Mouse (Mus musculus) ES-CJ7 (cell line): ENCODE measurements around the gene Smg8.
A peak's percentile ranks its signal among the peaks of the same experiment; 100 is the strongest.
"Not testable (repeated sequence)": the region's sequence is repeated elsewhere in the genome, so short reads cannot be mapped to it uniquely, and the experiment has no call there.

Experiments
- DNase-seq: peaks from one replicate; pipeline ENCODE4 v3.0.0; 2011; ENCODE audit warnings: low read depth, low spot score

Smg8 gene

DNA sequence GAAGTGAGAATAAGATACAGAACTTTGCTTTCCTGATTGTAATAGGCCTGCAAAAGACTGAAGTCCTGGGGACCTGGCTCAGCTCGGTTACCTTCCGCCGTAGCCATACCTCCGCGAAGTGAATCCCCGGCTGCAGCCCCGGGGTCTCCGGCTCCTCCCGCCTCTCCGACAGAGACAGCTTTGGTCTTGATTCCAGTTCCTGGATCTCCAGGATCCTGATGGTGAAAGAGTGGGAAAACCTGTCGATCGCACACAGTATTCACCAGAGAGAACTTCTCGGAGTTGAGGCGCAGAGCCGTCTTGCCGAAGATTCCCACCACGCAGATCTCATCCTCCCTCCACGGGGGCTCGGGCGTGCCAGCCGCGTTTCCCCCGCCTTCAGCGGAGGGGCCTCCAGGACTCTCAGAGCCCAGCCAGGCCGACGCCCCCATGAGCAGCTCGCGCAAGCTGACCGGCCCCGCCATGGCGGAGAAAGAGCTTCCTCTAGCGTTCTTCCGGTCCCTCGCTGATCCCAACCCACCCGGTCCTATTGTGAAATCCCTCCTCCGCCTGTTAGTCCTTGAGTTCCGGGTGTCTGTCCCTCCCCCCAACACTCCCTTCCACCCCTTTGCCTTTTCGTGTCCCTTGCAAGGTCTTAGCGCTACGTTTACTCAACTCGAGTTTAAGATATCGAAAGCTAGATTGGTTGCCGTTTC is at the start of gene Smg8:
Gene Smg8 (minus strand): TSS at position 485 of the 695 bp plus-strand sequence.
- peak; percentile 92 for DNase-seq

DNA sequence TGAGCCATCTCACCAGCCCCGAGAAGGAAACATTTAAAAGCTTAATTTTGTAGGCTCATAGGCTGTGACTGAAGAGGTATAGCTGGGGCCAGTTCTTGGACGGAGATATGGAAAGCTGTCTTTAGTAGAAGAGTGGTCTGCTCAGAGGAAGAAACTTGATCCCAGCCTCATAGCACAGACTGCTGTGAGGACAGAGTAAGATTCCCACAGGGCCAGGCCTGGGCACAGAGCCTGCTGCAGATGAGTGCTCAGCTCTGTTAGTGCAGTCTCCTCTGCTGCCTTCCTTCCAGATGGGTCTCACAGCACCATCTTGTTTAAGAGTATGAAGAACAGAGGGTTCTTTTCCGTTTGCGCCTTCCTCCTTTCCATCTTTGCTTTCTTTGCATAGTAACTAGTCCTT is 49.7 kb upstream of the Smg8 start:
- no peak for DNase-seq

DNA sequence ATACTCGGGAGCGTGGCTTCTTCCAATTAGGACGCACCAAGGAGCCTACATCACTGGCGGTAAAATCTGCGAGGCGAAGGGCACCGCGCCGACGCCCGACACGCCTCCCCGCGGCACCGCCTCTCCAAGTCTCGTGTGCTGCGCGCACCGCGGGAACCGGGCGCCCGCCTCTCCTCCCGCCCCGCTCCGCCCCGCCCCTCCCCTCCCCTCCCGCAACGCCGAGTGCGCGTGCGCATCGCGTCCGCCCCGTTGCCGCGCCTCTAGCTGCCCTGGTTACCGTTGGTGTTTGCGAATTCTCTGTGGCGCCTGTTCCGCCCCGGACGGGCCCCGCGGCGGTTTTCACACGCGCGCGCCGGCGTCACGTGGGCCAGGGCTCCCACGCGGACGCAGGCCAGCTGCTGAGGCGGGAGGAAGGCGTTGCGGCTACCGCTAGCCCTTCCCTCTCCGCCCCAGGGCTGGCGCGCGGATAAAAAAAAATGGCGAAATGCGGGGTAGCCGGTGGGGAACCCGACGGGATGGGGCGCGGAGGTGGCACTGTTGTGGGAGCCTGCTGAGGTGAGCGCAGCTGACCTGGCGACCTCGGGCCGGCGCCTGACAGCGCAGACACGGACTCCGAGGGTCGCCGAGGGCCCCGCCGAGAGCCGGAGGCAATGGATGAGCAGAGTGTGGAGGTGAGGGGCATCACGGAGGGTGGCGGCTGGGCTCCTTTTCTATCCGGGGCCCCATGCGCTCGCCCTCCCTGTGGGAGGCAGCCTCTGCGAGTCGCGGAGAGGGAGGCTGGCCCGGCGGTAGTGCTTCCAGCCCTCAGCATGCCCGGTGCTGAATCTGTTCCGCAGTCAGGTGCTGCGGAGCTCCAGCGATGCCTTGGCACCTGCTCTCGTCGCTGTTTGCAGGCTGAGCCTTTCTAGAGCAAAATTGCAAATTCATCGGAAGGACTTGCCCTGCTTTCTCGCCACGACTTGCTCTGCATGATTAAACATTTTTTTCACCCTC is 40.5 kb upstream of the Smg8 start, which contains the start of gene Trim37:
Gene Trim37 (plus strand): TSS at position 254 of the 993 bp plus-strand sequence.
- peak; percentile 93 for DNase-seq

DNA sequence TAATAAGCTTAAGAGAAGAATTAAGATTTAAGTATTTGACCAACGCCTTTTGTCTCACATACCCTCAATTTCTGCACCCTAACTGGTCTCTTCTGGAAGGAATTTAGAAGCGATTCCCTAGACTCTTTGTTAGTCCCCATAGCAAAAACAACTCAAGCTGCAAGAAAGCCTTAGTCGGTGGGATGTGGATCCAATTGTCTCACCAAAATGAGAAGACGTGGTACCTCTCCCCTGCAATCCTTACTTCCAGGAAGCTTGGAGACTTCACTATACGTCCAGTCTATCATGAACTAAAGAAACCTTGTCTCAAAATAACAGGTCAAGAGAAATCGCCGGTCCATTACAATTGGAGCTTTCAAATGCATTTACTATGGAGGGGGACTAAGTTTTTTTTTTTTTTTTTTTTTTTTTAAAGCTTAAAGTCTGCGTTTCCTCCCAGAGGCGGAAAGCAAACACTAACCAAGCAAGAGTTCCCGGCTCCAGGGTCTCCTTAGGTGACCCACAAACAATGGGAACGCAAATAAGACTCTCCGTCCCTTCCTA is 39.8 kb upstream of the Smg8 start:
- DNase-seq: peak; percentile 28

DNA sequence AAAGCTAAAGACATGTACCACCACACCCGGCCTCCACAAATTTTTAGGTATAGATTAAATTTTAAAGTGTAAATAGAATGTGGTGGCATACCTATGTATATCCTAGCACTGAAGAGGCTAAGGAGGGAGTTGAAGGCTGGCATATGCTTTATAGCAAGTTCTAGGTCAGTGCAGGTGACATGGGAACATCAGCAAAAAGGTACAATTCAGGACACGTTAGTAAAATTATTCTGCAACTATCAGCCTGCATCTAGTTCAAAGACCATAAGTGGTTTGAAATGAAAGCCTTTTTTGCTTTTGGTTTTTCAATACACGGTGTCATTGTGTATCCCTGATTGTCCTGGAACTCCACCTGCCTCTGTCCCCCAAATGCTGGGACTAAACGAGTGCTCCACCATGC is 39.0 kb upstream of the Smg8 start:
- no peak for DNase-seq

DNA sequence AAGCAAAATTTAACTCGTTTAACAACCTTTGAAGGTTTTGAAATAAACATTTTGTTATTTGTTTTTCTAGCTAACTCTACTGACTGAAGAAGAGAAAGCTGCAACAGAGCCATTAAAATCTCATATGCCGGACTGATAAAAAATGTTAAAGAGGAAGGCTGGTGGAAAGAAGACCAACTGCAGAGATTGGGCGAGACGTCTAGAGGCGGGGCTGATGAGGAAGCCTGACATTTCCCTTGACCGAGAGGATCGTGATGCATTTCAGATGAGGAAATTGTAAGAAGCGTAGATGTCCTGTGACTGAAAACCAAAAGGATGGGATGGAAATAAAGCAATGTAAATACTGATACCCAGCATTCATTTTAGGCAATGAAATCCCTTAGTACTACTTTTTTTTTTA is 35.3 kb upstream of the Smg8 start:
- no peak for DNase-seq

DNA sequence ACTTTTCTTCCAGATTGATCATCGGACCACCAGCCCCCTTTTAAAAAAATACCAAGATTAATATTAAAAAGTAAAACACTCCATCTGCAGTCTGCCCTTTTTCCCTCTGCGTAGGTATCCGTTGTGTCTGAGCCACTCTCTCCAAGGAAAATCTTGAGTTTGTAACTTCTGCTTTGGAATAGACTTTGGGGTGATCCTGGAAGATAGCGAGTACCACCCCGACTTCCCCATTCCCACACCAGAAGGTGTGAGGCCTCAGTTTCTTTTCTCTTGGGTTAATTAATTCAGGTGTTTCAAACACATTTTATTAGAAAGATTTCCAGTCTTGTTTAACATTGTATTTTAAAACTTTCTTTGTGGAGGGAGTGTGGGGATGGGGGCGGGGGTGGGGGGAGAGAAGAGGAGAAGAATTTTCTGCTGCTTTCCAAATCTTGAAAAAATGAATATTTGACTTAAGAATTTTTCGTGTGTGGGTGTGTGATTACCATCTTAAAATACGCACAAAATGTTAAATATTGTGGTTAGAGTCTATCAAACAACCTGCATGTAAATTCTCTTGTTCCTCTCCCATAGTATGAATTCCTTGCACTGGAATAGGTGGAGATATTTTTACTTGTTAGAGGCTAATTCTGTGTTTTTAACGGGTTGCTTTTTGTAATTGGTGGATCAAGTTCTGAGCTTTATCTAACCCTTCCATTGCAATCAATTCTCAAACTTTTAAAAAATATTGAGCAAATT is 23.8 kb upstream of the Smg8 start:
- DNase-seq: no peak

DNA sequence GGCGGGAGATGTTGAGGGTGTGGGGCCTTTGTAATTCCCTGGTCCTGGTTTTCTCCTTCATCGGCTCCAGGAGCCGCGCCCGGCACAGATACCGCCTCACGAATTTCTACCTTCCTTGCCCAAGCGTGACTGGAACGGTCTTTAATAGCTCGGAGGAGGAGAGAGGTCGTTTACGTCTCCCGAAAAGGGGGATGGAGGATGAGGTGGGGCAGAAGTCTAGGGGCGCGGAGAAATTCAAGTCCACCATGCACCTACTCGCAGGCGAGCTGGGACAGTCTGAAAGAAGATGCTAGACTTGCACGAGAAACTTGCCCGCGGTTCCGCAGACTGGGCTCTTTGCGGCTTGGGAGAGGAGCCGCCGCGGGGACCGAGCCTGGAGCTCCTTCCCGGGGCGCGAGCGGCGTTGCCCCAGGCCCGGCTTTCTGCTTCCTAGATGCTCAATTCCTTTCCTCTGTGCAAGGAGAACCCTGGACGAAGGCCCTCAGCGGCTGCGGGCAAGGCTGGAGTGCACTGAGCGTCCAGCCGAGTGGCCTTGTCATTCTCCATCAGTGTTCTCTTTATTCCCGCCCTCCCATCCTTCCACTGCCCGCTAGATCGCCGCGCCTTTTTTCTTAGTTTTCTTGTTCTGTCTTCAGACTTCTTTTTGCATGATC is 23.1 kb upstream of the Smg8 start:
- peak; percentile 14 for DNase-seq

DNA sequence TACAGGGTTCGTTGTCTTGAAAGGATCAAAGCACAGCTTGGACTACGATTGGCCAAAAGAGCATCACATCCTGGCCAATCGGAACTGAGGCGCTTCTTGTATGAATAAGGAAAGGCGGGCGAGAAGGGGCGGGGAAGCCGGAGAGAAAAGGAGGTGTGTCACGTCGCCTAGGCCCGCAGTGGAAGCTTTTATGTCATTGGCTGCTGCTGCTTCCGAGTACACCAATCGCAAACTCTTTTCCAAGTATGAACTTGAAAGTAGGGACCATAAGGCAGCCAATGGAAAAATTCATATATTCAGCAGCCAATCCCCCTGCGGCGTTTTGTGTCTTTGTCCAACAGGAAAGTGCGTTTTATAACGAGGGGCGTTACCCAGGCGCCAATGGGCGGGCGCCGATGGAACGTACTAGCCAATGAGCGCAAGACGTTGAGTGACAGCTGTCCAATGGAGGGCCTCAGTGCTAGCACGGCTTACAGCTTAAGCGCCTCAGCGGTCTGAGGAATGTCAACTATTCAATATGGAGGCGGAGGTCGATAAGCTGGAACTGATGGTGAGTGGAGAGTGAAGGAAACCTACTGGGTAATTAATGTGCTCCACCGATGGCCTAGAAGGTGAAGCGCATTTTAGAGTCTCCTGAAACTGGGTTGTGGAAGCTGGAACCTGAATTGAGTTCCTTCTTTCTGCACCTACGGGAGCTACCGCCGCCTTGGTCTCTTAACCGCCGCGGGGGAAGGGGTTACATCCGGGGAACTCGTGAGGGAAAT is 22.4 kb upstream of the Smg8 start, which contains the start of gene Ska2:
Gene Ska2 (plus strand): TSS at position 480 of the 764 bp plus-strand sequence.
- DNase-seq: peak; percentile 100

DNA sequence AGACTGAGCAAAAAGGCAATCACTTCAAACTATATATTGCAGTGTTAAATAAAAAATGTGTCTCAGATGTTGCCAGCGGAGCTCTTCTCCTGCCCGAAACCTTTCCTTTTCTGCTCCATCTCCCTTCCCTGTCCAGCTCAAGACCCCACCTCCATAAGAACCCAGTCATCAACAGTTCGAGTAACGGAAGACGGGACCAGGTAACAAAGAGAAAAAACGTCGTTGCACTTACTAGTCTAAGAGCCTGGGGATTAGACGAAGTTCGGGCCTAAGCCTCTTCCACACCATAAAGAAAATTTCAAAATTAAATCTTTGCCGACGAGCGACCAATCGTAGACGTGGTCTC is 21.8 kb upstream of the Smg8 start, which contains the start of gene Prr11:
Gene Prr11 (minus strand): TSS at position 300 of the 346 bp plus-strand sequence.
- DNase-seq: no peak

DNA sequence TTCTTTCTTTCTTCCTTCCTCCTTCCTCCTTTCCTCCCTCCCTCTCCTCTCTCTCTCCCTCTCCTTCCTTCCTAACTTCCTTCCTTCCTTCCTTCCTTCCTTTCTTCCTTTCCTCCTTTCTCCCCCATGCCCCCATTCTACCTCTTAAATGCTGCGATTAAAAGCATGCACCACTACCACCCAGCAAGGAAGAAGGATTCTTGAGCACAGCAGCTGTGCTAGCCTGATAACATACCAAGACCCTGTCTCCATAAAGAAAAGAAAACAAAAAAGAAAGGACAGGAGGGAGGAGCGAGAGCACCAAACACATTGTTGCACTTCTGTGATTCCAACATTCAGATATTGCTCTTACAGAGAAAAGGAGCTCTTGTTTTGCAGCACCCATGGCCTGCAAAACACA is 568 bp upstream of the Smg8 start:
- DNase-seq: no peak

DNA sequence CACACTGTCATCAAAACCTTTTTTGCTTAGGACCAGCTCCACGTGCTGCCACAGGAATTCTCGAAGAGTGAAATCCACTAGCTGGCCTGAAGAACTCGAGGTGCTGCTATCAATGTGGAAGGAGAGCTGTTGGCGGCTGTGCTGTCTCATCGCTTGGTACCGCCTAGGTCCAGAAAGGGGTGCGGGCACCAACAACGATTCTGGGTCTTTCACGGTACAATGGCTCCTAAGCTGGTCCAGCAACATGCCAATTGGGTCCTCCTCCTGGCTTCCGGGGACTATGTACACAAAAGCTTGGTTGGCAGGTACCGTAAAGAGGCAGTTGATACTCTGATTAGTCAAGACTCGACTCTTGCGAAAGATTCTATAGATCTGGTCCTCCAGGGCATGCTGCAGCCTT is 1.1 kb downstream of the Smg8 start:
- DNase-seq: no peak

DNA sequence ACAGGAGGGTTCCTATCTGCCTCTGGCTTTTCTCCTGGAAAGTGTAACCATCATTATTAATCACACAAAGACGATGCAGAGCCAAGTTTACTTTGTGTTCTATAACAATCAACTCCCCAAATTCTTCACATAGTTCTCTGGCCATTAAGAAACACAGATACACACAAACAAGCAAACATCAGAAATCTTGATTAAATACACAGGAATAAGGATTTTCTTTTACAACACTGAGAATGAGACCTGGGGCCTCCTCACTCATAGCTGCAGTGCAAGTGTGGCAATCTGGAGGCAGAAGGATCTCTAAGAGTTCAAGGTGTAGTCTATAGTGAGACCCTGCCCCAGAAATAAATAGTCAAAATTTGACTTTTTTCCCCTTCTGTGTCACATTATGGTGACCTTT is 2.9 kb downstream of the Smg8 start:
- DNase-seq: no peak

DNA sequence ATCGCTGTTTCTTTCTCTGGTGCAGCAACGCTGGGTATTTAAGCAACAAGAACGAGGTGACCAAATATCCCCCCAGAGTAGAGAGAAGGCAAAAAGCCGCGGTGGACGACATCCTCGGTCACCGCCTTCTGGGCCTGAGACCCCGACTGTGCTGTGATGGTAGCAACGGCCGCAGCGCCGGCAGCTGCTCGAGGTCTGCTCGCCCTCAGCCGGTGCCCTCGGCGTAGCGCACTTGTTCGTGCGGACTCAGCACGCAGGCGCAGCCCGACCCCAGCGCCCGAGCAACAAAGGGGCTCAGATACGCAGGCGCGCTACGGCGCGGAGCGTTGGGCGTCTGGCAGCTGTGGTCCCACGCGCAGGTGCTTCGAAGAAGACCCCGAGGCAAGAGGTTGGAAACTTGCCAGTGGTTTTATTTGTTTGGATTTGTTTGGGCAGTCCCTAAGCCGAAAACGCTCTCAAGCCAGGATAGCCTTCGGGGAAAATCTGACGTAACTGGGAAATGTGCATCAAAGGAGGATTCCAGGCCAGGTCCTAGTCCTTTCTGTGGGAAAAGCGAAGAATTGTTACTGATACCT is 12.6 kb downstream of the Smg8 start, which contains the start of gene Gdpd1:
Gene Gdpd1 (minus strand): TSS at position 197 of the 575 bp plus-strand sequence.
- DNase-seq: peak; percentile 95

DNA sequence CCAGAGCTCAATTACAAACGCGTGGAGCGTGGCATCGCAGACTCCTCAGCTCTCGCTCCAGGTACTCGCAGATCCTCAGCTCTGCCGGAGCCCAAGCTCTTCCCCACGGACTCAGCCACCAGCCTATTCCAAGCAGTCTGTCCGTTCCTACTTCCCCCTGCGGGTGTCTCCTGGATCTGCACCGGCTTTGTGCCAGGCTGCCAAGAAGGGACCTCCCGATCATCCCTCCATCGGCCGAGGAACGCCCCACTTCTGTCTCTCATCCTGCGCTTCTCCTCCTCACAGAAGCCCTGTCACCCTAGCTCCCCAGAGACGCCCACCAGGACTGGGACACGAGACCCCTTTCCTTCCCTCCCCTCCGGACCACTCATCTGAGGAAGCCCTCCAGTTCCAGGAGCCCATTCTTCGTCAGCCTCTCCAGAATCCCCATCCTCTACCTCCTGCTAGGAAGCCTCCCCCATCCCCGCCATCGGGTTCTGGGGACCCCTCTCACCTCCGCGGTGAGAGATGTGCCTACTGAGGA is 13.2 kb downstream of the Smg8 start:
- DNase-seq: peak; percentile 74

DNA sequence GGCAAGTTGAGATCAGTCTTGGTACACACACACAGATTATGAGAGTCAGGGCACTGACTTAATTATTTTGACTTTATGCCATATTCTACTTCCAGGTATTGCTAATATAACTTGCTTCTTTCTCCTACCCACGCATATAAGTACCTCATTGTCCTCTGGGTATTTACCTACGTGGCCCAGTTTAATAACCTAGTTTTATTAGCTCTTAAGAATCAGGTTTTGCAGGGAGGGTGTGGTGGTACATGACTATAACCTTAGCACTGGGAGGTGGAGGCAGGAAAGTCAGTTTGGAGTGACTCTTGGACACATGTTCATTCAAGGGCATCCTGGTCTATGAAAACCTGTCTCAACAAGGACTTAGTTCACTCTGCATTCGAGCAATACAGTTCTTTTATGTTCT is 24.5 kb downstream of the Smg8 start:
- DNase-seq: no peak

DNA sequence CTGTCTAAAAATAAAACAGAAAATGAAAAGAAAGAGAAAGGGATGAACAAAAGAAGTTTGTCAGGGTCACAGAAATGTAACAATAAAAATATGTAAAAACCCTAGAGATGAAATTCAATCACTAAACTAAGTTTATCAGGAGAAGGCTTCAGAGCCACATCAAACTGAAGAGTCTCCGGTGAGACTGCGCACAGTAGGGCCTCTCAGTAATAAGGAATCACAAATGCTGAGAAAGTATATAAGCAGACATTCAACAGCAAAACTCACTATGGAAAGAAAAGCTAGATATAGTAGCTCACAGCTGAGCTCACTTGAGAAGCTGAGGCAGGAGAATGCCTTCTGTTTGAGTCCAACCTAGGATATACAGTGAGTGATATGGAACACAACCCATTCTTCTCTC is 26.2 kb downstream of the Smg8 start:
- DNase-seq: no peak

DNA sequence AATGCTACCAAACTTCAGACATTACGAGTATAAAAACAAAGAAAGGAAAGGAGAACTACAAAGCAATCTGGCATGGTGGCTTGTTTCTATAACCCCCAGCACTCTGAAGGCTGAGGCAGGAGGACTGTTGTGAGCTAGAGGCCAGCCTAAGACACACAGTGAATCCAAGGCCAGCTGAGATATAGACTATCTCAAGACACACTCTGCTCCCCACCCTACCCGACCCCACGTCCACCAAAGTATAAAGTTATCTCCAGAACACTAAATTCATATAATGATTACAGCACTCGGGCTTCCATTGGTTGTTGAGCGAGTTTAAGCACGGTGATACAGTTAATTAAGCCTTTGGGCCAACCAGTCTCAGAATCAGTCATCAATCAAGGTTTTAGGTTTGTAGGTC is 30.3 kb downstream of the Smg8 start:
- DNase-seq: no peak

DNA sequence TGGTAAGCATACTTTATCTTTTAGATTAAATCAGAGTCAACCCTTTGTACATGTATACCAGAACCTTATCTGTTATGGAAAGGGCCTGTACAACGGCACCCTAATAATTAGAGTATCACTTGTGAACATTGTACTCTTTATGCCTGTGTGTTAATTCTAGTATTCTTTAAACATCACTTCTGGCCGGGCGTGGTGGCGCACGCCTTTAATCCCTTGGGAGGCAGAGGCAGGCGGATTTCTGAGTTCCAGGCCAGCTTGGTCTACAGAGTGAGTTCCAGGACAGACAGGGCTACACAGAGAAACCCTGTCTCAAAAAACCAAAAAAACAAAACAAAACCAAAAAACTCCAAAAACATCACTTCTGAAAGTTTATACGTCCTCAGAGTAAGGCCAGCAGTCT is 37.7 kb downstream of the Smg8 start:
- not testable (repeated sequence) for DNase-seq

DNA sequence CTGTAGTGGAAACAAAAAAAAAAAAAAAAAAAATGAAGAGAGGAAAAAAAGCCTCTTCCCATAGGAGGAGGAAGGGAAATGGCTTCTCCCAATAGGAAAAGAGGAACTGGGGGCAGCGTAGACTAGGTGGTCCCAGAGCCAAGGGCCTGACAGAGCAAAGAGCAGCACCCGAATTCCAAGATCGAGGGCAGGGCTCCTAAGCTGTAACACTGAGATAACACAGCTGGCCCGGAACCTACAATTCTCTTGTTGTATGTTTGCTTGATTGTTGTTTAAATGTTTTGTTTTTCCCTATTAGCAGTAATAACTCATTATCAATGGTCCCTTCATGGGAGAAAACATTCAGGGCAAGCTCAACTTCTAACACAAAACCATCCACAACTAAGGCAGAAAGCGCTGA is 39.6 kb downstream of the Smg8 start:
- DNase-seq: no peak
